Mouse (Mus musculus) small intestine, adult 2 months (tissue): ENCODE data around the gene Fam151b.

Experiments used
- CTCF ChIP-seq: fragments of 200-500 bp; IDR thresholded peaks from 2 replicates; pipeline ENCODE4 v1.5.1; 2012; ENCODE audit warnings: low read depth, mild to moderate bottlenecking, control low read depth, inconsistent platforms, low read length, moderate library complexity, mixed read lengths; ENCODE audit not compliant: insufficient replicate concordance, insufficient read length; ENCODE audit errors: extremely low read depth
- POLR2A ChIP-seq: fragments of 200-500 bp; IDR thresholded peaks from 2 replicates; pipeline ENCODE4 v1.6.1; 2012; ENCODE audit warnings: low read depth, mild to moderate bottlenecking, control low read depth, inconsistent platforms, low read length, moderate library complexity

DNA sequence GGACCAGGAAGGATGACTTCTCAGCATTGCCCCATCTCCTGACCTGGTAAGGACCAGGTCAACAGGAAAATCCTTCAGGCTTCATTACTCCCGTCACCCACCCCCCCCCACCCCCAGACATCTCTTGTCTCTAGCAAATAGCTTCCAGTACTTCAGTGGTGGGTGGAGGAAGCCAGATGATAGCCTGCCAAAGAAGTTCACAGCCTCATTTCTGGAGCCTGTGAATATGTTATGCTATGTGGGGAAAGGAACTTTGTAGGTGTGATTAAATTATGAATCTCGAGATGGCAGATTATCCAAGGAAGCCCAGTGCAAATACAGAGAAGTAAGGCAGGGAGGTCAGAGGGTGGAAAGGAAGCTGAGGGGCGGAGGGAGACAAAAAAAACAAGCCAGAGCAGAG is 60.1 kb downstream of the Fam151b start:
- TF ChIP-seq POLR2A, result no peak
- TF ChIP-seq CTCF, result no peak
